Mouse (Mus musculus) CH12F3 (cell line): ENCODE results near the gene Gmppb.
"Not testable (repeated sequence)": the region's sequence is repeated elsewhere in the genome, so short reads cannot be mapped to it uniquely, and the experiment has no call there.

ENCODE experiments used
- in situ Hi-C: fragments of 300-500 bp; cut with MboI; formaldehyde crosslinking; loops from 2 replicates; pipeline ENCODE4 v1.14.3; 2020; ENCODE audit warnings: low sequenced_read_pairs

Gmppb gene

DNA sequence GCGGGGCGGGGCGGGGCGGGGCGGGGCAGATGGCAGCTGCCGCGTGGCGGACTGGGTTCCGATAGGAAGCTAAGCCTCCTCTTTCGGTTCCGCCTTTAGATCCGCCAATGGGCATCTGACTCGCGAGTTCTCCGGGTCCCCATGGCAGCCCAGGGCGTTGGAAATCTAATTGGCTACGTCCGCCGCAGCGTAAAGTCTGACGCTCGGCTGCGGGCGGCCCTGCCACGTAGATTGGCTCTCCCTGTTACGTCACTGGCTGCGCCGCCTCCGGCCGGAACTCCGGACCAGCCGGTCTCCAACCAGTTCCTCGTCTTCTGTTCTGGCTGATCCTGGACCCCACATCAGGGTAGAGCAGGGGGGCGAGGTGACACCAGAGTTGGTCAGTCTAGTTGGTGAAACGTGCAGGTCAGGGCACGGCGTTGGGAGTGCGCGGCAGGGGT, at the start of gene Gmppb:
Gmppb (plus strand) TSS at position 227 of the 440 bp plus-strand sequence.
- in situ Hi-C loops, result no loop called here

DNA sequence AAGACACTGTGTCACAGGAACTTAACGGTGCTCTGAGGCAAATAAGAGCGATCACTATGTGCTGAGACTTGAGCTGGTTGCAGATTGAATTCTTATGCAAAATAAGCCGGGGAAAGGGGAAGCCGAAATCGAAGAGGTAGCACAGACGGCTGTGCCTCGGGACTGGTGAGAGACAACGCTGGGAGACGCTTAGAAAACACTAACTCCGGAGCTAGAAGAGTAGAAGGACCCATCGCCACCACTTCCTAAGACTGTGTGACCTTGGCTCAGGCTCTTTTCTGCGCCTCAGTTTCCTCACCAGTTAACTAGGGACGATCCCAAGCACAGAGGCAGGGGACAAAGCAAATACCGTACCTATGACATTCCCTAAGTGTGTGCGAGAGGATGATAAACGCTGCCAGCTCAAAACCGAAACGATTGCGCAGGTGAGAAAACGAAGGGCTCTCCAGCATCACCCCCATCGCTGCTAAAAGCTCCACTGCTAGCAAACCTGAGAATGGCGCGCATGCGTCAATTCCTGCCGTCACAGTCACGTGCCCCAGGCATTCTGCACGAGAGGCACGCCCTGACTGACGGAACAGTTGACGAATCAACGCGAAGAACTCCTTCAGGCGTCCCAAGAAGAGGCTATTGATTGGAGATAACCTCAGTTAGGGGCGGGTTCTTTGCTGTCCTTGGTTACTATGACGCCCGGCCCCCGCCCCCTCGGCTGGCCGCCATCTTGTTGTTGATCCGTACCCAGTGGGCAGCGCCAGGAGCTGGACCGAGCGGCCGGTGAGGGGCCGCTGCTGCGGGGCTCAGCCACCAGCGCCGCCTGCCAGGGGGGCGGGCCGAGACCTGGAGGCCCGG, 46.9 kb upstream of the Gmppb start, which contains the start of gene Ip6k1:
Ip6k1 (plus strand) TSS at position 580 of the 849 bp plus-strand sequence.
- in situ Hi-C loops, result no loop called here

GRCm38 (mm10) chr9:108002778-108003530, 46.1 kb upstream of the Gmppb start:
- in situ Hi-C loops, result no loop called here

DNA sequence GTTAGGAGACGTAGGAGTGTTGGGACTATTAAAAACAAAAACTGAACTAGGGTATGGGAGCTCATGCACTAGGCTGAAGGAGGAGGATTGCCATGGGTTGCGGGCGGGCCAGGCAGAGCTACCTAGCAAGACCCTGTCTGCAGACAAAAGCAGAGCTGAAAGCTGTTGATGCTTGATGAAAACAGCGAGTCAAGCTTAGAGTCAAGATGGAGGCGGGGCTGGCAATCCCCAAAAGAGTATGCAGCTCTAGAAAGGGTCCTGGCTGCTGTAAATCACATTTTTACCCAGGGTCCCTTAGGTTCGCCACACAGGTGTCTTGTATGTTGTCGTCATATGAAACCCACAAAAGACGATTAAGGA, 45.5 kb upstream of the Gmppb start:
- in situ Hi-C loops, result no loop called here

- in situ Hi-C loops, result no loop called here
These were observed 41.0 kb upstream of the Gmppb start for GRCm38 (mm10) chr9:108008041-108008440.

- in situ Hi-C loops, result no loop called here
These were observed 38.7 kb upstream of the Gmppb start for GRCm38 (mm10) chr9:108010385-108010784.

DNA sequence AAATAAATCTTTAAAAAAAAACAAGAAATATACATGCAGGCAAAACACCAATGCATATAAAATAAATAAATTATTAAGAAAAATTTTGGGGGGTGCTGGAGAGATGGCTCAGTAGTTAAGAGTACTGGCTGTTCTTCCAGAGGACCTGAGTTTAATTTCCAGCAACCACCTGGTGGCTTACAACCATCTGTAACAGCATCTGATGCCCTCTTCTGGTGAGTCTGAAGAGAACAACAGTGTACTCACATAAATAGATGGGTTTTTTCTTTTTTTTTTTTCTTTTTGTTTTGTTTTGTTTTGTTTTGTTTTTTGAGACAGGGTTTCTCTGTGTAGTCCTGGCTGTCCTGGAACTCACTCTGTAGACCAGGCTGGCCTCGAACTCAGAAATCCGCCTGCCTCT, 35.5 kb upstream of the Gmppb start:
- in situ Hi-C loops, result not testable (repeated sequence)

DNA sequence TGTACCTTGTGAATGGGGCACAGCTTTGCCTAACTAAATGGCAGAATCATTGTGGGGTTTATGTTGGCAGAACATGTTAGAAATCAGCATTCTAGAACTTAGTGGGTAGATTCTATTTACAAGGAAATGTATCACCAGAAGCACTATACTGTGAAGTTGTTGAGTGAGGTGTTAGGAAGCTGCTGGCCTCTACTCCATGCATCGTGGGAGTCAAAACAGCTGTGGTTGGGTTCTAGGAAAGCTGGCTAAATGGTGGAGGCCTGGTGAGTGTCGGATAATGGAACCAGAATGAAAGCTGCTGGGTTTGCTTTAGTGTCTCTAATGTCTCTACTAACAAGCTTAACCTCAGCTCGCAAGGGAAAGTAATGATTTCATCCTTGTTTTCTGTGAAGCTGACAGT, 31.9 kb upstream of the Gmppb start:
- in situ Hi-C loops, result no loop called here

GRCm38 (mm10) chr9:108020741-108021140, 28.3 kb upstream of the Gmppb start:
- in situ Hi-C loops, result no loop called here

DNA sequence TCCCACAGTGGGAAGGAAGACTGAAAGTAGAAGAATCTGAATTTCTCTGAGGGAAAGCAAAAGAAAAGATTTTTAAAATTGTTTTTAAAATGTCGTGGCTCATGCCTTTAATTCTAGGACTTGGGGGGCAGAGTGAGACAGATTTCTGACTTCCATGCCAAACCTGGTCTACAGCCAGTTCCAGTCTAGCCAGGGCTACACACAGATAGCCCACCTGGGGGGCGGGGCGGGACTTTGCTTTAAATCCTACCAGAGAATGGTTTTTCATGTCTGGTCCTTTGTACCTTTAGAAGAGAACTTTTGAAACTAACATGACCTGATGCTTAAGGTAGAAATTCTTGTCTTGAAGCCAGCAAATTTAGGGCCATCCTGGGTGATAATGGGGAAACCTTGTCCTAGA, 25.8 kb upstream of the Gmppb start:
- in situ Hi-C loops, result no loop called here

DNA sequence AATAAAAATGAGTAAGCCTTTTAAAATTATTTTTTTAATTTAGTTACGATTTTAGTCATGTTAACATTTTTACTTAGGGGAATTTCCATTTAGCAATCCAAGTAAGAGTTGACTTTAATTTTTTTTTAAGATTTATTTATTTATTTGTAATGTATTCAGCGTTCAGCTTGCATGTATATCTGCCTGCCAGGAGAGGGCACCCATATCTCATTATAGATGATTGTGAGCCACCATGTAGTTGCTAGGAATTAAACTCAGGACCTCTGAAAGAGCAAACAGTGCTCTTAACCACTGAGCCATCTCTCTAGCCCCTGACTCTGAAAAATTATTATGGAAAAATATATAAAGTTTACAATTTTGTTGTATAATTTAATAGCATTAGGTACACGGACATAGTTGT, 22.5 kb upstream of the Gmppb start:
- in situ Hi-C loops, result no loop called here

- in situ Hi-C loops, result no loop called here
These were observed 21.2 kb upstream of the Gmppb start for GRCm38 (mm10) chr9:108027867-108028266.

DNA sequence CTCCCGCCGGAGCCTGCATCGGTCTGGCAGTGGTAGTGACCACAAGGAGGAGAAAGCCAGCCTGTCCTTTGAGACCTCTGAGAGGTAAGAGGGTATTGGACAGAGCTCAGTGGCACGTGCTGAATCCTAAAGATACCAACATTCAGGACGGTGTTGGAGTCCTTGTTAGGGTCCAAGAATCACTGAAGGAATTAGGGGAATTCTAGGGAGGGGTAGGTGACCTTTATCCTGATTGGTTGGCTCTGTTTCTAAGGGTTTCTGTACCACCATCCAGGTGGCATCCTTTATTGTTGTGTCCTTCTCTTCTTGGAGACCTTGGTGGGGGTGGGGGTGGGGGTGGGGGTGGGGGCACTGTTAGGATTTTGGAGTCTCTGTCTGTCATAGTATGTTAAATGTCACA, 16.9 kb upstream of the Gmppb start:
- in situ Hi-C loops, result no loop called here

DNA sequence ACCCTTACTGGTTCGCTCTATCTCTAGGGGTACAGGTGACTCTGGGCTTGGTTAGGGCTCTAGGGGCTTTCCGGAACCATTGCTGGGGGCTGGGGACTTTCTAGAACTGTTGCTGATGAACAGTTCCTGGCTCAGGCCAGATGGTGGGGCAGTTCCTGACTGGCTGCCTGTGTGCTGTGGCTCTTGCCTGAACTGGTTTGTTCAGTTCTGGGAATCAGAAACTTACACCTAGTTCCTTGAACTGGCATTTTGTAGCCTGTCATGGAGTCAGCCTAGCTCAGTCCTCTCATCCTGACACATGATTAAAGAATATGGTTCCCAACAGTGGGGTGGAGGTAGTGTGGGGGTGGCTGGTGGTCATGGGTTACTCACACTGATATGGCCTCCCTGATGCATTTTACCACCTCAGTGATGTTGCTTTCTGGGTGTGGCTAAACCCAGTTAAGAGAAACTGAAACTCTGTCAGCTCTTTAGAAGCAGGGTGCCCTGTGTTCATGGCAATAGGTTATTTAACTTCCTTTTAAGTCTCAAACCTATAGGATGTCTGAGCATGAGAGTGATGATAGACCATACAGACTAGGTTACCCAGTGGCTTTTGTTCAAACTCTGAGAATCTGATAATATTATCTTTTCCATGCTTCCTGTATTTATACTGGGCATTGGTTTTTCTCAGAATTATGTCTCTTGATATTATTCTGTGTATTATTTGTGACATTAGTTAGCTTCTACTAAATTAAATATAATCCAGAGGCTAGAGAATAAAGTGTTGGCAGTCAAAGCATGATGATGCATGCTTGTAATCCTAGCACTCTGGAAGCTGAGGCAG, 13.5 kb upstream of the Gmppb start:
- in situ Hi-C loops, result no loop called here

DNA sequence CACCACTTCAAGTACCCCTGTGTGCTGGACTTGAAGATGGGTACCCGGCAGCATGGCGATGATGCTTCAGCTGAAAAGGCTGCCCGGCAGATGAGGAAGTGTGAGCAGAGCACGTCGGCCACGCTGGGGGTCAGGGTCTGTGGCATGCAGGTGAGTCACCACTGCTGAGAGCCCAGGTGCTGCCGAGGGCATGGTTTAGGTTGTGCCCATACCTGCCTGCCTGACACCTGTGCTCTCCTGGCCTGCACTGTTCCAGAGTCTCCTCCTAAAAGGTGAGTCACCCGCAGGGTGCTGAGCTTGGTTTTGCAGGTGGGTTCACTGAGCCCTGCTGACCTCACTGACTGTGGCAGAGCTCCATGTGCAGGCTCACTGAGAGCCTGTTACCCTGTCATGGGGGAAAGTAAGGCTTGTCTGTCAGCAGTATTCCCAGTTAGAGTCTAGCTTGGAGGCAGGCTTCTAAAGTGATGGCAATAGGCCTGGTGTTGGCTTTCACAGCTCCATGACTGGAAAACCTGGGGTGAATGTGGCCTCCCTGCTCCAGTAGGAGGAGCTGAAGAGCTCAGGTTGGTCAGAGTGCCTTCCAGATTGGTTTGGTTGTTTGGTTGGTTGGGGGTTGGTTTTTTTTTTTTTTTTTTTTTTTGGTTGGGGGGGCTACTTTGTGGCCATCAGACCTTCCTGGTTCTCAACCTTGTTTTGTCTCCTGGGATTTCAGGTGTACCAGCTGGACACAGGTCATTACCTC, 4.1 kb upstream of the Gmppb start:
- in situ Hi-C loops, result no loop called here

GRCm38 (mm10) chr9:108046582-108046981, 2.5 kb upstream of the Gmppb start:
- in situ Hi-C loops, result no loop called here

- in situ Hi-C loops, result no loop called here
These were observed 1.2 kb upstream of the Gmppb start for GRCm38 (mm10) chr9:108047601-108048565.

DNA sequence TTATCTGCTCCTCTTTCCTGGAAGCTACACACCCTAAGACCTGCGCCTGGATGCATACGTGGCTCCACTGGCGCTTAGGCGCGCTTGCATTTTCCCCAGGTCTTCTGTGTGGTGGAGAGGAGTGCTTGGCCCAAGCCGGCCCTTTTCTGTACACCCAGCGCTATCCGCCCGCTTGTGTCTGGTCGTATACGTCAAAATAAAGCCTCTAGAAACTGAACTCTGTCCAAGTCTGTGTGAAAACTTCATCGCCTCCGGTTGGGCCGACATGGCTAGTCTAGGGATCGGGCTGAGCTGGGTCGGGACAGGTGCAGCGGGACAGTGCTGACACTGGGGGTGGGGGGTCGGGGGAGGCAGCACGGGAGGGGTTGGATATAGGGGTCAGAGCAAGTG, 481 bp upstream of the Gmppb start:
- in situ Hi-C loops, result no loop called here

DNA sequence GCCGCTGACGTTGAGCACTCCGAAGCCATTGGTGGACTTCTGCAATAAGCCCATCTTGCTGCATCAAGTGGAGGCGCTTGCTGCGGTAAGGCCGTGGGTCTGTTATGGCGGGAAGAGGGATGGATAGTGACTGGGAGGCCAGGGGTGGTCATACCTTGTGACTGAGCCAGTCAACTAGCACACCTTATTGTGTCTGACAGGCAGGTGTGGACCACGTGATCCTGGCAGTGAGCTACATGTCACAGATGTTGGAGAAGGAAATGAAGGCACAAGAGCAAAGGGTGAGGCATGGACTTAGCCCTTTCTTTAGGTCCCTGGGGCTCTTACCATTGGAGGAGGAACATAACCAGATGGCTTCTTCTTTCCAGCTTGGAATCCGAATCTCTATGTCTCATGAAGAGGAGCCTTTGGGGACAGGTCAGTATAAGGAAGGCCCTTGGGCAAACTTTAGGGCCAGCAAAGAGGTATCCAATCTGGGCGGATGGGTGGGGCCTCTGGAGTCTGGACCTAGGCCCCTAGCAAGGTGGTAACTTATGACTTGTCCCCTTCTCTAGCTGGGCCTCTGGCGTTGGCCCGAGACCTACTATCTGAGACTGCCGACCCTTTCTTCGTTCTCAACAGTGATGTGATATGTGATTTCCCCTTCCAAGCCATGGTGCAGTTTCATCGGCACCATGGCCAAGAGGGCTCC, 664 bp downstream of the Gmppb start:
- in situ Hi-C loops, result no loop called here
